Mouse (Mus musculus): ENCODE data around the gene Klrb1f.

DNA sequence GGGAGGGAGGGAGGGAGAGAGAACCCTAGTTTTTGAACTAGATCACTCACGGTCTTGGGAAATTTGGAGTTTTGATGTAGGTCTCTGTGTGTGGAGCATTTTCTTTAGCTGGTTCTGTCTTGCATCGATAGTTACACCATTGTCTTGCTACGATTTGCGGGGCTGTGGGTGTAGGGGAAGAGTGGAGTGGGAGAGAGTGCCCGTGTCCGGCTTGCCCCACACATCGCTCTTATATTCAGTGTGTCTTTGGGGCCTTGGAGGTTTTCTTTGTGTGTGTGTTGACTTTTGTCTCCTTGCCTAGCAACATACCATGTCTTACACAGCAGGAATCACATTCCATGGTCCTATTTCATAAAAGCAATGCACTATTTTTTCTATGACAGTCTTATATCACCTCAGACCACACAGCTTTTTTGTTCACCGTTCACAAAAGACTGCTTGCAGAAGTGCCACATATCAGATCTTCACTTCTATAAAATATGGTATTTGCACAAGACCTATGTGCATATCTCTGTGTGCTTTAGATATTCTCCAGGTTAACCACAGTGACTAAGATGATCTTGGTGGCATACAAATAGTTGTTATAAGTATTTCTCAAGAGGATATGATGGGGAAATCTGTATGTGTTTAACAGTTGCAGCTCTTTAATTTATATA lies 4.0 kb downstream of the Klrb1f start:
- TF ChIP-seq CTCF (IDR thresholded peaks at IDR 0.05; ENCODE audit: low read depth) (no peak), EP300 (IDR thresholded peaks at IDR 0.05; ENCODE audit: low read depth) (no peak)

Data from heart, postnatal 0 days (tissue).